Mouse (Mus musculus): ENCODE data around the gene Sppl3. TPM values are rescaled to one million over a fixed set of nuclear protein-coding genes. Genes with fewer than 3 reads are reported as not detected.

Sppl3 gene
- polyA plus RNA-seq, 1 experiment from 2014 or later, result 35.1 TPM

- Histone ChIP-seq H3K27ac (0 out of 2 replicates have a peak overlapping the region, but pooled peaks have one; percentile 8), H3K9ac (no peak overlapping the region), H3K4me2 (no peak overlapping the region), H3K9me3 (no peaks in the 10 kb centered on the region), H3K4me1 (peaks cover 5% of the 10 kb centered on the region), H3K27me3 (replicated peaks) (no peaks in the 10 kb centered on the region), H3K36me3 (replicated peaks) (no peaks in the 10 kb centered on the region), H3K4me3 (no peak overlapping the region)
- WGBS, result 86% methylated on average over 8 of the region's 8 CpGs
- no peak for ATAC-seq (replicated peaks)
Observed at GRCm38 (mm10) chr5:115052546-115052945, 41.6 kb downstream of the Sppl3 start.

GRCm38 (mm10) chr5:115053791-115054396 is 43.0 kb downstream of the Sppl3 start:
- no peaks in the 10 kb centered on the region for H3K27me3 ChIP-seq (replicated peaks)
- 92% methylated on average over 22 of the region's 22 CpGs for WGBS
- H3K9me3 ChIP-seq, result no peaks in the 10 kb centered on the region
- no peak overlapping the region for H3K27ac ChIP-seq
- H3K4me1 ChIP-seq, result peaks cover 5% of the 10 kb centered on the region
- ATAC-seq (replicated peaks), result no peak
- no peaks in the 10 kb centered on the region for H3K36me3 ChIP-seq (replicated peaks)
- no peak overlapping the region for H3K9ac ChIP-seq
- no peak overlapping the region for H3K4me2 ChIP-seq
- no peak overlapping the region for H3K4me3 ChIP-seq

- Histone ChIP-seq H3K4me2 (no peak overlapping the region), H3K4me3 (no peak overlapping the region), H3K9me3 (no peaks in the 10 kb centered on the region), H3K27ac (no peak overlapping the region), H3K36me3 (replicated peaks) (no peaks in the 10 kb centered on the region), H3K9ac (no peak overlapping the region), H3K4me1 (peaks cover 5% of the 10 kb centered on the region), H3K27me3 (replicated peaks) (no peaks in the 10 kb centered on the region)
- WGBS, result 77% methylated on average over 6 of the region's 6 CpGs
- ATAC-seq (replicated peaks), result no peak
Observed at GRCm38 (mm10) chr5:115055418-115055817, 44.5 kb downstream of the Sppl3 start.

GRCm38 (mm10) chr5:115057153-115057552 is 46.2 kb downstream of the Sppl3 start:
- H3K36me3 ChIP-seq (replicated peaks), result no peaks in the 10 kb centered on the region
- no peak overlapping the region for H3K27ac ChIP-seq
- H3K27me3 ChIP-seq (replicated peaks), result no peaks in the 10 kb centered on the region
- no peak overlapping the region for H3K4me3 ChIP-seq
- no peak overlapping the region for H3K9ac ChIP-seq
- H3K4me2 ChIP-seq, result no peak overlapping the region
- ATAC-seq (replicated peaks), result no peak
- H3K4me1 ChIP-seq, result peaks cover 5% of the 10 kb centered on the region
- 97% methylated on average over 4 of the region's 4 CpGs for WGBS
- no peaks in the 10 kb centered on the region for H3K9me3 ChIP-seq

GRCm38 (mm10) chr5:115058584-115059297 is 47.8 kb downstream of the Sppl3 start:
- Histone ChIP-seq H3K4me3 (no peak overlapping the region), H3K4me1 (no peaks in the 10 kb centered on the region), H3K9me3 (no peaks in the 10 kb centered on the region), H3K9ac (no peak overlapping the region), H3K36me3 (replicated peaks) (no peaks in the 10 kb centered on the region), H3K27ac (no peak overlapping the region), H3K27me3 (replicated peaks) (no peaks in the 10 kb centered on the region), H3K4me2 (no peak overlapping the region)
- 85% methylated on average over 7 of the region's 7 CpGs for whole genome bisulfite sequencing
- ATAC-seq (replicated peaks), result no peak

- Histone ChIP-seq H3K27ac (no peak overlapping the region), H3K9ac (no peak overlapping the region), H3K4me1 (no peaks in the 10 kb centered on the region), H3K36me3 (replicated peaks) (no peaks in the 10 kb centered on the region), H3K4me3 (no peak overlapping the region), H3K27me3 (replicated peaks) (no peaks in the 10 kb centered on the region), H3K4me2 (no peak overlapping the region), H3K9me3 (no peaks in the 10 kb centered on the region)
- WGBS, result 89% methylated on average over 8 of the region's 8 CpGs
- ATAC-seq (replicated peaks), result no peak
Observed at GRCm38 (mm10) chr5:115060067-115060695, 49.2 kb downstream of the Sppl3 start.

GRCm38 (mm10) chr5:115060977-115061376 is 50.0 kb downstream of the Sppl3 start:
- Histone ChIP-seq H3K27me3 (replicated peaks) (no peaks in the 10 kb centered on the region), H3K4me1 (no peaks in the 10 kb centered on the region), H3K9me3 (no peaks in the 10 kb centered on the region), H3K9ac (no peak overlapping the region), H3K36me3 (replicated peaks) (no peaks in the 10 kb centered on the region), H3K4me2 (no peak overlapping the region), H3K4me3 (no peak overlapping the region), H3K27ac (no peak overlapping the region)
- ATAC-seq (replicated peaks), result no peak
- 91% methylated on average over 3 of the region's 3 CpGs for WGBS

- ATAC-seq (replicated peaks), result no peak
- 89% methylated on average over 1 of the region's 1 CpGs for WGBS
- H3K4me2 ChIP-seq, result no peak overlapping the region
- H3K4me3 ChIP-seq, result no peak overlapping the region
- no peaks in the 10 kb centered on the region for H3K27me3 ChIP-seq (replicated peaks)
- no peaks in the 10 kb centered on the region for H3K36me3 ChIP-seq (replicated peaks)
- H3K9ac ChIP-seq, result no peak overlapping the region
- H3K9me3 ChIP-seq, result no peaks in the 10 kb centered on the region
- H3K27ac ChIP-seq, result no peak overlapping the region
- H3K4me1 ChIP-seq, result no peaks in the 10 kb centered on the region
Observed at GRCm38 (mm10) chr5:115062566-115062965, 51.6 kb downstream of the Sppl3 start.

GRCm38 (mm10) chr5:115063391-115063790 is 52.5 kb downstream of the Sppl3 start:
- Histone ChIP-seq H3K27me3 (replicated peaks) (no peaks in the 10 kb centered on the region), H3K4me1 (no peaks in the 10 kb centered on the region), H3K9me3 (no peaks in the 10 kb centered on the region), H3K4me3 (no peak overlapping the region), H3K9ac (no peak overlapping the region), H3K36me3 (replicated peaks) (no peaks in the 10 kb centered on the region), H3K4me2 (no peak overlapping the region), H3K27ac (no peak overlapping the region)
- WGBS, result 87% methylated on average over 7 of the region's 7 CpGs
- no peak for ATAC-seq (replicated peaks)

GRCm38 (mm10) chr5:115066245-115066644 is 55.3 kb downstream of the Sppl3 start:
- H3K4me1 ChIP-seq, result 0 out of 2 replicates have a peak, but pooled peaks cover 1% of the 10 kb centered on the region
- no peak for ATAC-seq (replicated peaks)
- no peak overlapping the region for H3K9ac ChIP-seq
- no peak overlapping the region for H3K4me2 ChIP-seq
- no peaks in the 10 kb centered on the region for H3K36me3 ChIP-seq (replicated peaks)
- no peak overlapping the region for H3K27ac ChIP-seq
- 79% methylated on average over 4 of the region's 4 CpGs for WGBS
- no peak overlapping the region for H3K4me3 ChIP-seq
- H3K27me3 ChIP-seq (replicated peaks), result no peaks in the 10 kb centered on the region
- no peaks in the 10 kb centered on the region for H3K9me3 ChIP-seq

GRCm38 (mm10) chr5:115068671-115069421 is 57.9 kb downstream of the Sppl3 start:
- H3K4me1 ChIP-seq, result 0 out of 2 replicates have a peak, but pooled peaks cover 4% of the 10 kb centered on the region

GRCm38 (mm10) chr5:115069611-115070010 is 58.7 kb downstream of the Sppl3 start:
- H3K9ac ChIP-seq, result no peak overlapping the region
- no peak for ATAC-seq (replicated peaks)
- H3K36me3 ChIP-seq (replicated peaks), result no peaks in the 10 kb centered on the region
- H3K27ac ChIP-seq, result no peak overlapping the region
- 91% methylated on average over 3 of the region's 3 CpGs for WGBS
- no peak overlapping the region for H3K4me2 ChIP-seq
- 0 out of 2 replicates have a peak, but pooled peaks cover 4% of the 10 kb centered on the region for H3K4me1 ChIP-seq
- no peak overlapping the region for H3K4me3 ChIP-seq
- H3K27me3 ChIP-seq (replicated peaks), result no peaks in the 10 kb centered on the region
- no peaks in the 10 kb centered on the region for H3K9me3 ChIP-seq

More at GRCm38 (mm10) chr5:115068671-115069421, 57.9 kb downstream of the Sppl3 start:
- no peak overlapping the region for H3K4me2 ChIP-seq
- H3K36me3 ChIP-seq (replicated peaks), result no peaks in the 10 kb centered on the region
- 92% methylated on average over 11 of the region's 11 CpGs for WGBS
- no peak overlapping the region for H3K27ac ChIP-seq
- ATAC-seq (replicated peaks), result no peak
- no peaks in the 10 kb centered on the region for H3K9me3 ChIP-seq
- H3K9ac ChIP-seq, result no peak overlapping the region
- H3K27me3 ChIP-seq (replicated peaks), result no peaks in the 10 kb centered on the region
- no peak overlapping the region for H3K4me3 ChIP-seq
